Mouse (Mus musculus) kidney, adult 2 months (tissue): ENCODE measurements around the gene En1. TPM values are rescaled to one million over a fixed set of nuclear protein-coding genes. Genes with fewer than 3 reads are reported as not detected.

Experiments
- DNase-seq: peaks from one replicate; pipeline ENCODE4 v3.0.0; 2021
- H3K27ac ChIP-seq: fragments of 200-500 bp; 2 replicates; pipeline ENCODE4 v1.5.1; 2012; ENCODE audit warnings: low read depth, low read length, control low read depth, inconsistent platforms; ENCODE audit not compliant: insufficient read depth
- H3K27me3 ChIP-seq: fragments of 200-500 bp; replicated peaks from 2 replicates; pipeline ENCODE4 v1.6.1; 2012; ENCODE audit warnings: mild to moderate bottlenecking, moderate library complexity, low read length, inconsistent platforms; ENCODE audit not compliant: control insufficient read depth, insufficient read depth
- H3K36me3 ChIP-seq: fragments of 200-500 bp; 2 replicates; pipeline ENCODE4 v1.6.1; 2012; ENCODE audit warnings: mild to moderate bottlenecking, moderate library complexity, low read length, inconsistent platforms; ENCODE audit not compliant: control insufficient read depth, insufficient read depth
- H3K4me1 ChIP-seq: fragments of 200-500 bp; 2 replicates; pipeline ENCODE4 v1.6.1; 2011; ENCODE audit warnings: low read length; ENCODE audit not compliant: control insufficient read depth, insufficient read depth
- H3K4me3 ChIP-seq: fragments of 200-500 bp; 2 replicates; pipeline ENCODE4 v1.5.1; 2011; ENCODE audit warnings: mild to moderate bottlenecking, low read depth, low read length, control low read depth; ENCODE audit not compliant: insufficient read depth
- CTCF ChIP-seq: fragments of 200-500 bp; conservative IDR thresholded peaks from 2 replicates; pipeline ENCODE4 v1.5.1; 2011; ENCODE audit warnings: low read depth, mild to moderate bottlenecking, control low read depth, low read length, moderate library complexity, mixed read lengths; ENCODE audit not compliant: insufficient read depth, insufficient read length
- POLR2A ChIP-seq: fragments of 200-500 bp; IDR thresholded peaks from one replicate; pipeline ENCODE4 v1.6.1; 2011; ENCODE audit warnings: low read depth, low read length, control low read depth
- WGBS: fragments of 180-500 bp; shearing (Covaris S2); methylation state at CpG from one replicate; pipeline ENCODE4 v1.1.7; 2018; 5-methylcytosine and 5-hydroxymethylcytosine counted together
- polyA plus RNA-seq: library from polyadenylated mRNA; depleted of rRNA; stranded (reverse); fragments of >200 nt; gene quantifications from 2 replicates; pipeline ENCODE4 v1.2.3, GENCODE M21; 2012

En1 gene
- polyA plus RNA-seq, 1 experiment = 0.08 TPM

GRCm38 (mm10) chr1:120586500-120587110, 15.6 kb upstream of the En1 start:
- Histone ChIP-seq H3K27me3 (no peaks in the 10 kb centered on the region), H3K36me3 (no peaks in the 10 kb centered on the region), H3K4me3 (no peak overlapping the region), H3K4me1 (no peaks in the 10 kb centered on the region), H3K27ac (no peak overlapping the region)
- DNase-seq = peak; percentile 54
- TF ChIP-seq CTCF = peak; percentile 89
- no peak for TF ChIP-seq POLR2A
- 12% methylated on average over 7 of the region's 7 CpGs for WGBS

- no peaks in the 10 kb centered on the region for H3K36me3 ChIP-seq
- 36% methylated on average over 10 of the region's 12 CpGs for WGBS
- no peaks in the 10 kb centered on the region for H3K4me1 ChIP-seq
- TF ChIP-seq POLR2A (no peak), CTCF (no peak)
- H3K27ac ChIP-seq = no peak overlapping the region
- no peak for DNase-seq
- no peak overlapping the region for H3K4me3 ChIP-seq
- no peaks in the 10 kb centered on the region for H3K27me3 ChIP-seq
Observed at GRCm38 (mm10) chr1:120587431-120587830, 14.8 kb upstream of the En1 start.

GRCm38 (mm10) chr1:120587960-120588359, 14.3 kb upstream of the En1 start:
- DNase-seq = no peak
- Histone ChIP-seq H3K36me3 (no peaks in the 10 kb centered on the region), H3K27me3 (no peaks in the 10 kb centered on the region), H3K4me1 (no peaks in the 10 kb centered on the region), H3K27ac (no peak overlapping the region), H3K4me3 (no peak overlapping the region)
- no peak for TF ChIP-seq POLR2A
- TF ChIP-seq CTCF = no peak
- 84% methylated on average over 4 of the region's 4 CpGs for WGBS

- H3K27me3 ChIP-seq = no peaks in the 10 kb centered on the region
- WGBS = 76% methylated on average over 6 of the region's 6 CpGs
- H3K27ac ChIP-seq = no peak overlapping the region
- H3K4me1 ChIP-seq = no peaks in the 10 kb centered on the region
- TF ChIP-seq CTCF (no peak), POLR2A (no peak)
- H3K36me3 ChIP-seq = no peaks in the 10 kb centered on the region
- no peak overlapping the region for H3K4me3 ChIP-seq
- DNase-seq = no peak
Observed at GRCm38 (mm10) chr1:120588362-120589027, 13.7 kb upstream of the En1 start.

GRCm38 (mm10) chr1:120593236-120593919, 8.8 kb upstream of the En1 start:
- WGBS = 10% methylated on average over 8 of the region's 8 CpGs
- no peaks in the 10 kb centered on the region; the same call in 1 of the 2 replicates for H3K27me3 ChIP-seq
- H3K4me3 ChIP-seq = no peak overlapping the region
- no peak for DNase-seq
- TF ChIP-seq POLR2A (no peak), CTCF (no peak)
- H3K36me3 ChIP-seq = no peaks in the 10 kb centered on the region
- H3K27ac ChIP-seq = no peak overlapping the region
- H3K4me1 ChIP-seq = no peaks in the 10 kb centered on the region

GRCm38 (mm10) chr1:120594603-120595002, 7.6 kb upstream of the En1 start:
- H3K4me3 ChIP-seq = no peak overlapping the region
- H3K36me3 ChIP-seq = no peaks in the 10 kb centered on the region
- no peaks in the 10 kb centered on the region; the same call in 1 of the 2 replicates for H3K27me3 ChIP-seq
- no peak overlapping the region for H3K27ac ChIP-seq
- peak; percentile 24 for DNase-seq
- no peaks in the 10 kb centered on the region for H3K4me1 ChIP-seq
- peak; percentile 70 for TF ChIP-seq CTCF
- TF ChIP-seq POLR2A = no peak
- 1% methylated on average over 8 of the region's 8 CpGs for WGBS
